Mouse (Mus musculus) limb, embryonic 13.5 days (tissue): ENCODE measurements at regions not wholly inside any gene's neighbourhood (a gene's known extent, or its start where the extent isn't known, plus 50 kb on each side); places are given as distances from the start of the nearest gene placed in this dataset.

Experiments
- ATAC-seq: fragments of 200-750 bp; cut with Nextera tagmentation; 2 replicates; pipeline ENCODE4 v1.8.0; 2017; ENCODE audit warnings: low read depth, moderate number of reproducible peaks, moderate TSS enrichment; ENCODE audit not compliant: low FRiP score
- H3K27ac ChIP-seq: fragments of 300-500 bp; sonication (generic); 2 replicates; pipeline ENCODE4 v1.5.1; 2015; ENCODE audit warnings: inconsistent platforms, mild to moderate bottlenecking, moderate library complexity
- H3K27me3 ChIP-seq: fragments of 300-500 bp; sonication (generic); 2 replicates; pipeline ENCODE4 v1.6.1; 2015; ENCODE audit warnings: mild to moderate bottlenecking, inconsistent platforms
- H3K36me3 ChIP-seq: fragments of 300-500 bp; sonication (generic); 2 replicates; pipeline ENCODE4 v1.6.1; 2015; ENCODE audit warnings: inconsistent platforms, mild to moderate bottlenecking, moderate library complexity
- H3K4me1 ChIP-seq: fragments of 300-500 bp; sonication (generic); 2 replicates; pipeline ENCODE4 v1.6.1; 2015; ENCODE audit warnings: inconsistent platforms
- H3K4me2 ChIP-seq: fragments of 300-500 bp; sonication (generic); replicated peaks from 2 replicates; pipeline ENCODE4 v1.6.1; 2015; ENCODE audit warnings: inconsistent platforms, mild to moderate bottlenecking, moderate library complexity
- H3K4me3 ChIP-seq: fragments of 300-500 bp; sonication (generic); 2 replicates; pipeline ENCODE4 v1.5.1; 2015; ENCODE audit warnings: moderate library complexity, mild to moderate bottlenecking, inconsistent platforms
- H3K9ac ChIP-seq: fragments of 300-500 bp; sonication (generic); 2 replicates; pipeline ENCODE4 v1.6.1; 2015; ENCODE audit warnings: mild to moderate bottlenecking, inconsistent platforms
- H3K9me3 ChIP-seq: fragments of 300-500 bp; sonication (generic); 2 replicates; pipeline ENCODE4 v1.6.1; 2016; ENCODE audit warnings: inconsistent platforms
- WGBS: fragments of 180-500 bp; shearing (Covaris S2); methylation state at CpG from one replicate; pipeline ENCODE4 v1.1.7; 2015; 5-methylcytosine and 5-hydroxymethylcytosine counted together

- no peak for ATAC-seq
- H3K4me3 ChIP-seq: no peak overlapping the region
- no peak overlapping the region for H3K27ac ChIP-seq
- 98% methylated on average over 1 of the region's 1 CpGs for WGBS
- H3K4me1 ChIP-seq: no peaks in the 10 kb centered on the region
- H3K9me3 ChIP-seq: no peaks in the 10 kb centered on the region
- no peaks in the 10 kb centered on the region for H3K36me3 ChIP-seq
- no peak overlapping the region for H3K4me2 ChIP-seq
- H3K27me3 ChIP-seq: no peaks in the 10 kb centered on the region
- H3K9ac ChIP-seq: no peak overlapping the region
Observed at GRCm38 (mm10) chr16:24305391-24305790, 87.9 kb upstream of the Lpp start.

GRCm38 (mm10) chr16:24296790-24297189 is 96.5 kb upstream of the Lpp start:
- no peaks in the 10 kb centered on the region for H3K4me1 ChIP-seq
- H3K36me3 ChIP-seq: no peaks in the 10 kb centered on the region
- no peak overlapping the region for H3K4me3 ChIP-seq
- no peak overlapping the region for H3K4me2 ChIP-seq
- WGBS: 62% methylated on average over 3 of the region's 3 CpGs
- ATAC-seq: no peak
- H3K9ac ChIP-seq: no peak overlapping the region
- H3K27me3 ChIP-seq: no peaks in the 10 kb centered on the region
- no peaks in the 10 kb centered on the region for H3K9me3 ChIP-seq
- no peak overlapping the region for H3K27ac ChIP-seq

GRCm38 (mm10) chr16:24295626-24296440 is 97.5 kb upstream of the Lpp start:
- Histone ChIP-seq H3K27me3 (no peaks in the 10 kb centered on the region), H3K4me3 (no peak overlapping the region), H3K4me1 (no peaks in the 10 kb centered on the region), H3K27ac (no peak overlapping the region), H3K4me2 (no peak overlapping the region), H3K36me3 (no peaks in the 10 kb centered on the region), H3K9ac (no peak overlapping the region), H3K9me3 (no peaks in the 10 kb centered on the region)
- ATAC-seq: no peak
- 76% methylated on average over 7 of the region's 7 CpGs for WGBS

GRCm38 (mm10) chr16:24284215-24284614 is 109.1 kb upstream of the Lpp start:
- ATAC-seq: no peak

GRCm38 (mm10) chr16:24282194-24282683 is 111.1 kb upstream of the Lpp start:
- 17% methylated on average over 6 of the region's 6 CpGs for WGBS
- peaks cover 20% of the 10 kb centered on the region for H3K4me1 ChIP-seq
- peak overlapping the region; percentile 55 for H3K27ac ChIP-seq
- H3K9me3 ChIP-seq: no peaks in the 10 kb centered on the region
- H3K36me3 ChIP-seq: no peaks in the 10 kb centered on the region
- ATAC-seq: peak; percentile 98
- H3K4me2 ChIP-seq: no peak overlapping the region
- no peak overlapping the region for H3K9ac ChIP-seq
- H3K4me3 ChIP-seq: no peak overlapping the region
- no peaks in the 10 kb centered on the region for H3K27me3 ChIP-seq

More at GRCm38 (mm10) chr16:24284215-24284614, 109.1 kb upstream of the Lpp start:
- H3K36me3 ChIP-seq: no peaks in the 10 kb centered on the region
- no peak overlapping the region for H3K4me3 ChIP-seq
- H3K9me3 ChIP-seq: no peaks in the 10 kb centered on the region
- no peaks in the 10 kb centered on the region for H3K27me3 ChIP-seq
- no peak overlapping the region for H3K9ac ChIP-seq
- 56% methylated on average over 3 of the region's 3 CpGs for WGBS
- H3K27ac ChIP-seq: no peak overlapping the region
- H3K4me1 ChIP-seq: peaks cover 20% of the 10 kb centered on the region
- H3K4me2 ChIP-seq: no peak overlapping the region

GRCm38 (mm10) chr16:24281561-24281960 is 111.7 kb upstream of the Lpp start:
- Histone ChIP-seq H3K27ac (peak overlapping the region; percentile 55), H3K36me3 (no peaks in the 10 kb centered on the region), H3K27me3 (no peaks in the 10 kb centered on the region), H3K4me1 (peaks cover 20% of the 10 kb centered on the region), H3K4me3 (no peak overlapping the region), H3K4me2 (no peak overlapping the region), H3K9me3 (no peaks in the 10 kb centered on the region), H3K9ac (no peak overlapping the region)
- ATAC-seq: no peak
- WGBS: 67% methylated on average over 5 of the region's 5 CpGs

- ATAC-seq: no peak
- 66% methylated on average over 7 of the region's 7 CpGs for WGBS
- H3K9ac ChIP-seq: no peak overlapping the region
- no peak overlapping the region for H3K4me2 ChIP-seq
- H3K27me3 ChIP-seq: no peaks in the 10 kb centered on the region
- no peak overlapping the region for H3K4me3 ChIP-seq
- H3K4me1 ChIP-seq: peaks cover 18% of the 10 kb centered on the region
- H3K27ac ChIP-seq: no peak overlapping the region
- H3K9me3 ChIP-seq: no peaks in the 10 kb centered on the region
- H3K36me3 ChIP-seq: no peaks in the 10 kb centered on the region
Observed at GRCm38 (mm10) chr16:24277857-24278256, 115.5 kb upstream of the Lpp start.

- H3K4me1 ChIP-seq: no peaks in the 10 kb centered on the region
- no peaks in the 10 kb centered on the region for H3K9me3 ChIP-seq
- WGBS: 91% methylated on average over 6 of the region's 6 CpGs
- no peak overlapping the region for H3K4me2 ChIP-seq
- no peaks in the 10 kb centered on the region for H3K36me3 ChIP-seq
- H3K4me3 ChIP-seq: no peak overlapping the region
- no peaks in the 10 kb centered on the region for H3K27me3 ChIP-seq
- H3K27ac ChIP-seq: no peak overlapping the region
- no peak for ATAC-seq
- no peak overlapping the region for H3K9ac ChIP-seq
Observed at GRCm38 (mm10) chr16:24262701-24263100, 130.6 kb upstream of the Lpp start.

GRCm38 (mm10) chr16:24259711-24260230 is 133.5 kb upstream of the Lpp start:
- H3K4me1 ChIP-seq: peaks cover 3% of the 10 kb centered on the region; the same call in 1 of the 2 replicates
- no peak overlapping the region for H3K4me2 ChIP-seq
- no peak overlapping the region for H3K27ac ChIP-seq
- no peak overlapping the region for H3K4me3 ChIP-seq
- no peak overlapping the region for H3K9ac ChIP-seq
- H3K9me3 ChIP-seq: no peaks in the 10 kb centered on the region
- ATAC-seq: no peak
- H3K27me3 ChIP-seq: no peaks in the 10 kb centered on the region
- WGBS: 73% methylated on average over 3 of the region's 3 CpGs
- H3K36me3 ChIP-seq: no peaks in the 10 kb centered on the region

- ATAC-seq: no peak
- no peak overlapping the region for H3K4me3 ChIP-seq
- H3K9me3 ChIP-seq: no peaks in the 10 kb centered on the region
- no peak overlapping the region for H3K27ac ChIP-seq
- no peaks in the 10 kb centered on the region for H3K36me3 ChIP-seq
- H3K9ac ChIP-seq: no peak overlapping the region
- peaks cover 3% of the 10 kb centered on the region; the same call in 1 of the 2 replicates for H3K4me1 ChIP-seq
- WGBS: 4% methylated on average over 1 of the region's 1 CpGs
- H3K27me3 ChIP-seq: no peaks in the 10 kb centered on the region
- H3K4me2 ChIP-seq: no peak overlapping the region
Observed at GRCm38 (mm10) chr16:24258991-24259390, 134.3 kb upstream of the Lpp start.

GRCm38 (mm10) chr16:24255037-24255436 is 138.3 kb upstream of the Lpp start:
- H3K9me3 ChIP-seq: no peaks in the 10 kb centered on the region
- H3K36me3 ChIP-seq: no peaks in the 10 kb centered on the region
- no peak overlapping the region for H3K4me2 ChIP-seq
- no peak for ATAC-seq
- no peaks in the 10 kb centered on the region for H3K27me3 ChIP-seq
- no peak overlapping the region for H3K4me3 ChIP-seq
- no peak overlapping the region for H3K27ac ChIP-seq
- H3K9ac ChIP-seq: no peak overlapping the region
- 57% methylated on average over 10 of the region's 10 CpGs for WGBS
- peaks cover 3% of the 10 kb centered on the region; the same call in 1 of the 2 replicates for H3K4me1 ChIP-seq

GRCm38 (mm10) chr16:24254590-24254989 is 138.7 kb upstream of the Lpp start:
- no peak overlapping the region for H3K27ac ChIP-seq
- H3K9ac ChIP-seq: no peak overlapping the region
- H3K4me1 ChIP-seq: peaks cover 3% of the 10 kb centered on the region; the same call in 1 of the 2 replicates
- no peak overlapping the region for H3K4me3 ChIP-seq
- H3K36me3 ChIP-seq: no peaks in the 10 kb centered on the region
- no peak overlapping the region for H3K4me2 ChIP-seq
- ATAC-seq: no peak
- H3K27me3 ChIP-seq: no peaks in the 10 kb centered on the region
- H3K9me3 ChIP-seq: no peaks in the 10 kb centered on the region
